Mouse (Mus musculus): ENCODE results near the gene Anxa5. TPM values are rescaled to one million over a fixed set of nuclear protein-coding genes. Genes with fewer than 3 reads are reported as not detected.

The Anxa5 gene
- total RNA-seq, 1 experiment from 2014 or later: 592 TPM

DNA sequence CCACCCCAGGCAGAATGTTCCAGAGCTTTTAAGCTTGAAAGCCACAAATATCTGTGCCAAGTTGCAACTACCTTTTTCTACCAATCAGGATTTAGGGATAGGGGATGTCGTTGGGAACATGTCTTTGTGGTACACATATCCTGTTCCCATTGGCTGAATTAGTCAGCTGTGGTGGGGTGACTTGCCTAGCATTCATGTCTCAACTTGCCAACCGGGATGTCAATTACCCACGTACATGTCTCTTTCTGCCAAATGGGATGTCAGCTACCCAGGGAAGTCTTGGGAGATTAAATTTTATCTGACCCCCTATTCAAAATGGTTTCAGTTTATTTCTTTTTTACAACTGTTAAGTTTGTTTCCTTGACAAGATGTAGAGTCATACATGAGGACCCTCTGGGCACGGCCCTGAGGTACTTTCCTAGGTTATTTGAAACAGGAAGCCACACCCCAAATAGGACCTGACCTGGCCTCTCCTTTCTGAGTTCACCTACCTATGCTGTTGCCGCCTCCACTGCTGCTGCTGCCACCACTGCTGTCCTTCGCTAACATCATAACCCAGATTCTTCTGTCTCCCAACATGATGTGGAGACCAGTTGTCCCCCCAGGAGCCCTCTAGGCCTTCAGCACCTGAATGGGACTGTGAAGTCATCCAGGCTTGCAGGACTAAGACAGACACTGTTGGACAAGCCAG, 13.3 kb upstream of the Anxa5 start:
- DNase-seq: no peak

DNA sequence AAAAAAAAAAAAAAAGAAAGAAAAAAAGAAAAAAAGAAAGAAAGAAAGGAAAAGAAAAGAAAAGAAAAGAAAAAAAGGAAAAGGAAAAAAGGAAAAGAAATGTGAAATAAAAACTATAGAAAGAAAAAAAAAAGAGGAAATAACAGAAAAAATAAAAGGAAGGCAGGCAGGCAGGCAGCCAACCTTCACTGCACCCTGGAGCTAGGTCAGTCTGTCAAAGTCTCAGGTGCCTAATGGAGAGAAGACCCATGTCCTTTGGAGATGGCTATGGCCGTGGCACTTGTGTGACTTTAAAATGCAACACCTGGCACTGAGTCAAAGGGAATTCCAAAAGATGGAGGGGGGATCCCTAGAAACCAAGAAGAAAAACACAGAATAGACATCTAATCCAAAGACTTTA, 12.7 kb upstream of the Anxa5 start:
- no peak for DNase-seq

DNA sequence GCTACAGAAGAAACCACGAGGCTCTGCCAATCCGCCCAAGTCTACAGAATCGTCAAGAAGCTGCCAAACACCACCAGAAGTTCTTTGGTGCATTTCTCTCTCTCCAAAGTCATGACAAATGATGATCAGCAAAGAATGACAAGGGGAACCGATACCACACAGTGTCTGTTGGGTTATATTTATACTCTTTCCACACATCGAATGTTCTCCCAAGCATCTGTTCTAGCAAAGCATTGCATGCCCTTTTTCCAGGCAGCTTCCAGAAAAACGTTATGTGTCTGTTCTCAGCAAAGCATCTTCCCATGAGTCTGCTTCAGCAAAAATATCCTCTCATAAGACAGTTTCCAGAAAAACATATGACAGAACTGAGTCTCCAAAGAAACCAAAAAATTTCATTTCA, 11.2 kb upstream of the Anxa5 start:
- DNase-seq: no peak

DNA sequence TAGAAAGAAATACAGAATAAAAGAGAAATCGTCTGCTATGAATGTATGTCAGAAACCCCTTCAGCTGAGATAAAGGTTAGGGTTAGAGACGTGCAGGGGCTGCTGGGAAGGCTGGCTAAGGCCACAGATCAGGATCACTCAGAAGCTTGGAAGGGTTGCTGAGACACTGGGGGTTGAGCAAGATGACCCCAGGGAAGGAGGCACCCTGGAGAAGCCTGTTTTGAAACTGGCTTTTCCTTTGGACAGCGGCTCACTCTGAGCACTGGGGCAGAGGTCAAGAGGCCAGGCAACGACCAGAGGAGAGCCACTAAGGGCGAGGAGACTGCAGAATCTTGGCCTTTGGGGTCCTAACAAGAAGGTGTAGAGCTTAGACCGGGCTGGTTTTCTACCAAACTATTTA, 10.5 kb upstream of the Anxa5 start:
- no peak for DNase-seq

DNA sequence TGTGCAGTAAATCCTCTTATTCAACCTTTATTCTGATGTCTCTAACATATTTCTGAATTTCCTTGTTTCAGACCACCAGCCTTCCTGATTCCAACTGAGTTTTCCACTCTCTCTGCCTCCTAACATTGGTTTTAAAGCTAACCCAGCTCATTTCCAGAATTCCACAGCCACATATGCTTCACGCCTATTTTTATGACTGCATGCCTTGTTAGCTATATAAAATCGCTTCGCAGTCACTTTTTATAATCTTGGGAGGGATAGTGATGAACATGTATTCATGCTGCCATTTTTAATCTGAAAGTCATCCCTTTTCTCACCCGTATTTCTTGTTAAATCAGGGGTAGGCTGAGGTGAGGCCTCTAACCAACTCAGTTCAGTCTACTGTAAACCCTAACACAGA, 8.6 kb upstream of the Anxa5 start:
- DNase-seq: no peak

DNA sequence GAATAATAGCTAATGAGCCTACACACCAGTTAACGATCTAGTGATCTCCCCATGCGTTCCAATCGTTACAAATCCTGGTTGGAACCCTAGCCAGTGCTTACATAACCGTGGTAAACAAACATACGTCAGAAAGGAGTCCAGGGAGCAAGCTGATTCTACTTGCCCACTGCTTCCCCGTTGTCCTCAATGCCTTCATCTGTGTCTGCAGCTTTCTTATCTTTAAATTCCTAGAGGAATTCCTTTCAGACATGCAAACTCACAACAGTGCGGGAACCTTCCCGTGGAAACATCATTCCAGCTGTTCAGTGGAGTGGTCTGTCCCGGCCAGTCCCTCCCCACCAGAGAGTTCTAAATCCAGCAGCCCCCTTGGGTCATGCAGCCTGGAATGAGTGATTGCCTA, 7.2 kb upstream of the Anxa5 start:
- no peak for DNase-seq

DNA sequence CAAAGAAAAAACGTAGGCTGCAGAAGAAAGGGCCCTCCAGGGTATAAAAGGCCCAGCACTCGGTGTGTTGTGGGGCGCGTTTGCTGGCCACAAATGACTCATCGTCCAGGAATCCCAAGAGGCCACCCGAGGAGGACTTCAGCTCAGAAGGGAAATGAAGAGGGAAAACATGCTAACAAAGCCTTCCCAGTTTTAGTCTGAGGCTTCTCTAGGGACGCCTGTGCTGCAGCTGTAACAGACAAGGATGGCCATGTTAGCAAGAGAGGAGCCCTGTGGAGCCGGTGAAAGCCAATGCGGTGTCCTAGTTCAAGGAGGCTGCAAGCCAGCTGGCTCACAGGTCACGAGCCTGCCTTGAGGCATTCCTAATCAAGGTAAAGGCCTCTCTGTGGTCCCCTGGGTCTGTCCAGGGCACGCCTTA, 6.1 kb upstream of the Anxa5 start:
- DNase-seq: peak; percentile 56

DNA sequence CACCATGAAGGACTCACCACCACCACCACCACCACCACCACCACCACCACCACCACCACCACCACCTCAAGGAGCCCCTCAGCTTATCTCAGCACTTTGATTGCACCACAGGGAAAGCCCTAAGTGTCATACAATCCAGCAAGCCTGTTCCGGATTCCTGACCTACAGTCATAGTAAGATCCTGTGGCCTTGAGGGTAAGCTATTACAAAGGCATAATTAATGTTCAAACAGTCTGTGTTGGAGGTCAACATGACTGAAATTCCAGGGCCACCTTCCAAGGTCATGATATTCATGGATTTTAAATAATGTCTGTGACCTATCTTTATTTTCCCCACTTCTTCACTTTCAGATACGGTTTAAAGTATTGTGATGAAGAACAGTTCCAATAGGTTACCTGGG, 4.8 kb upstream of the Anxa5 start:
- DNase-seq: no peak

DNA sequence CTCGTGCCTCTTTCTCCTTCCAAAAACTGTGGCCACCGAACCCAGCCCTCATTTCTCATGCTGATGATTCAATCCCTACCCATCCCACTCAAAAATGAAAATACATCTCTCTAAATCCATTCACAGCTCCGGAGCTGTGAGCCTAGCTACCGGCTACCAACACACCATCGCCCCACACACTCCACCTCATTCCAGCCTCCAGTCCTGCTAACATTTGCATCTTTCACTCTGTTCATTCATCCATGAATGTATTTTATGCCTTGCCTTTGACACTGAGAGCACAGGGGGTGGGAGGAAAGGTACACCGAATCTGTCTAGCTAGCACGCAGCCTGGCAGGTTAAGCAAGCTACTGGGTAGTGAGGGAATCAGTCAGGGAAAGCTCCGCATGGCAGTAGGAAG, 3.1 kb upstream of the Anxa5 start:
- DNase-seq: no peak

DNA sequence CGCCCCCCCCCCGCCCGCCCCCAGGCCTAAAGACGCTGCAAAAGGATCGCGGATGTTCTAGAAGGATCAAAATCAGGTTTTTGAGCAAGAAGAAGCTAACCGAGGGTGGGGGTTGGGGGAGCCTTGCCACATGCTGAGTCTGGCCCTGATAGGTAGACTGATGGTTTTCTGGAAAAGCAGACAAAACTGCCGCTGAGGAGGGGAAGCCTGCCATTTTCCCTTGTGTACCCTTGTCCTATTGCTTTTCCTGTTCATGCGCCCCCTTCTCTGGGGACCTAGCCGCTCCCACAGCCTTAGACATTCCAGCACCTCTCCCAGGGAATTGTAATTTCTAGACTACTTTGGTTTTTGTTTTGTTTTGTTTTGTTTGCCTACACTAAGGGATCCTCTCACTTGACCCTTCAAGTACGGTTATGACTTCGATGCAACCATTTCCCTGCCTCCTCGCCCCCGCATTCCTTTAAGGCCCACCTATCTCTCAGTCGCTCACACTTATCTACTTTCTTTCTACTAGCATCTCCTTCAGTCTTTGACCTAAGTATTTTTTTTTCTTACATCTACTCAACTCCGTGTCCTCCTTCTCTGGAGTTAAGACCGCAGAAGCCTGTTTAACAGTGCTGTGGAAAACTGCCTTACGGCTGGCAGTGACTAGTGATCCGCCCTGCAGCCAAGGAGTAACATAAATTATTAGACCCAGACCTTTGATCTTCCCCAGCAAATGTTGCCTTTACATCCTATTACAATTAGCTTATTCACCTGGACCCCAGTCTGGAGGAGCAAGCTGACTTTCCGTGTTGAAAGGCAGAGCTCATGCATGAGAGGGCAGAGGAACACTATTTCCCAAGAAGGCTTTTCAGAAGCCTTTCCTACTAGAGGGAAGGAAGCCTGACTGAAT, 814 bp upstream of the Anxa5 start:
- no peak for DNase-seq

DNA sequence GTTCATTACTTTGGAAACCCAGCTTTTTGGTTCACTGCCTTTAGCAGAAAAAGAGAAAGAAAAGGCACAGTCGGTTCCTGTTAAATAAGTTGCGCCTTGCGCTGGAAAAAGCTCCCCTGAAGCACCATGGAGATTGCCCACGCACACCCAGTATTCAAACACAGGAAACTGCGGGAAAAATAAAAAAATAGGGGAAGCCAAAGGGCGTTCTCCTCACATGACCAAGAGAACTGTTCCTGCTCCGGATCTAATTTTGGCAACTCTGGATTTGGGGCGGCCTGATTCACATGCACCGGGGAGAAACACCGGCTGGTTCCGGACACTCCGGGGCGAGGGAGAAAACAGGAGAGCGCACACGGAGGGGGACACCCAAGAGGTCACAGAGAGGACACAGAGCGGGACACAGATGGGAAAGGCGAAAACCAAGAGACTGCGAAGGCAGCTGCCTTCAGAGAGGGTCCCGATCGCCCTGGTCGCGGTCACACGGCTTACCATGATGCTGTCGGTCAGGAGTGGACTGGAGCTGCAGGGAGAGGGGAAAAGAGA, 683 bp downstream of the Anxa5 start:
- peak; percentile 23 for DNase-seq

DNA sequence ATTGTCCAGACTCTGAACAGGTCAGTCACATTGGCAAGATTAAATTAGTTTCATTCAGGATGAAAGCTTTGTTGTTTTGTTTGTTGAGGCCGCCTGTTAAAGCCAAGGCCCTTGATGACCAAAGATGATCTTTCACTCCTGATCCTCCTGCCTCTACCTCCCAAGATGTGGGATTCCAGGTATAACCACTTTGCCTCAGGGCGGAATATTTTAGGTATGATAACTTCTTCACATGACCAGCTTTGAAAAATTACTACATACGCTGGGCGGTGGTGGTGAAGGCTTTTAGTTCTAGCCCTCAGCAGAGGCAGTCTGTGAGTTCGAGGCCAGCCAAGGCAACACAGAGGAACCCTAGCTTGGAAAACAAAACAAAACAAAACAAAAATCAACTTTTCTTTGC, 1.3 kb downstream of the Anxa5 start:
- no peak for DNase-seq

DNA sequence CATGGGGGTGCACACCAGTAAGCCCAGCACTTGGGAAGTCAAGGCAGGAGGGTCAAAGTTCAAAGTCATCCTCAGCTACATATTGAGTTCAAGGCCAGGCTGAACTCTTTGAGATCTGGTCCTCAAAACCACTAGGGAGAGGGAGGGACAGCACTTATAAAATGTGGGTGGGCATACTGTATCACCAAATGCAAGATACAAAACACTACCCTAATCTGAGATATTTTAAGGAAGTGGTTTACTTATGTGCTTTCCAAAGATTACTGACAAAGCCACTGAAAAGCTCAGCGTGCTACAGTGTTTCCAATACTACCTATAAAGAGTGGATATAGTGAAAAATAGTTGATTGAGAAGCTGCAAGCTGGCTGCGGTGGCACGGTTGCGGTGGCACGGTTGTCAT, 2.5 kb downstream of the Anxa5 start:
- no peak for DNase-seq

DNA sequence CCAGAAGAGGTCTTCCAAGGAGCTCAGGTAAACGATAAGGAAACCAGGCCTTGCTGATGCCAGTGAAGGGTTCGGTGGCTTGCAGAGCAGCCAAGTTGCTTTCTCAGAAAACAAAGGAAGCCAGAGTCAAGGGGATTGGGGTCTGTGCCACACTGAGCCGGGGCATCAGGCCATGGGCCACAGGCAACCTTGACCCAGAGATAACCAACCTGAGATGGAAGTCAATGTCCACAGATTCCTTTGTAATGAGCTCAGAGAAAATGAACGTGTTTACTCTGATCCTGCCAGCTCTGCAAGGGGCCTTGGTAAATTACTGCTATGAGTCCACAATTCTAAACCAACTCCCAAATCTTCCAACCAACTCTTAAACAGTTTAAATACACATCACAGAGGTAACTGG, 3.8 kb downstream of the Anxa5 start:
- DNase-seq: peak; percentile 46

DNA sequence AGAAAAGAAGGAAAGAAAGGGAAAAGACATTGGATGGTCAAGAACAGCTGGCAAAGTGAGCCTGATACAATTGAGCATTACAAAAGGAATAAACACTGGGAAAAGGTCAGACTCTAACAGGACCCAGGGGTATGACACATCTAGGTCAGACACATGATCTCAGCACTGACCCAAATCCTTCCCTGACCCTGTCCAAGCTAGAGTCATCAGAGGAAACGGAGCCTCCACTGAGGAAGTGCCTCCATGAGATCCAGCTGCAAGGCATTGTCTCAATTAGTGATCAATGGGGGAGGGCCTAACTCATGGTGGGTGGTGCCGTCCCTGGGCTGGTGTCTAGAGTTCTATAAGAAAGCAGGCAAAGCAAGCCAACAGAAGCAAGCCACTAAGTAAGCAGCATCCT, 6.8 kb downstream of the Anxa5 start:
- DNase-seq: no peak

DNA sequence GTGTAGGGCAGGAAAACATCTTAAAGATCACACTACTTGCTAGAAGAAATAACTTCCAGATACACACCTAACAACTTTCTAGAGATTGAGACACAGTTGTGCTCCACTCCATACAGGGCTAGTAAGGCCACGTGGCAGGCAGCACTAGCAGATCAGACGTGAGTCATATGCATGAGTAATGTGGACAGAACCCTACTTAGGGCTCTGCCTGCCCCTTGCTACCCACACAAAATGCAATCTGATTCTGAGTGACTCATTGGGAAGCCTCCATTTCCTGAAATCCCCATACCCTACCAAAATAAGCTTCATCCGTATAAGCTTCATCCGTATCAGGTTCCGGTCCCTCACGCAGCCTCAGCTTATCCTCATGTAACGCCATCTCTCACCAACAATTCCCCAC, 8.1 kb downstream of the Anxa5 start:
- DNase-seq: peak; percentile 37

DNA sequence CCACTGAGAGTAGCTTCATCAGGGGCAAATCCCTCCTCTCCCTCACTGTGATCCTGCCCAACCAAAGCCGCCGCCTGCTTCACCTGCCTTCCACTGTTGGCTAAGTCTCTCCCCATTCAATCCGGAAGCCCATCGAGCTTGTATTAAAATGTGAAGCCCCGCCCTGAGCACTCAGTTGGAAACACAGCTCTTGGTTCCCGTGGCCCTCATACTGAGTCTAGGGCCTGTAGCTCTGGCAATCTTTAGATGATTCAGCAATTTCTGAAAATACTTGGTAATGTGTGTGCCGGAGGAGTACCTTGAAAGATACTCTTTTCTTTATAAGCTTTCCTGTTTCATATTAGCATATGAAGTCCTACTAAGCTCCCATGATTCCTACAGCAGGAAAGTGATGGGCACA, 10.2 kb downstream of the Anxa5 start:
- no peak for DNase-seq

DNA sequence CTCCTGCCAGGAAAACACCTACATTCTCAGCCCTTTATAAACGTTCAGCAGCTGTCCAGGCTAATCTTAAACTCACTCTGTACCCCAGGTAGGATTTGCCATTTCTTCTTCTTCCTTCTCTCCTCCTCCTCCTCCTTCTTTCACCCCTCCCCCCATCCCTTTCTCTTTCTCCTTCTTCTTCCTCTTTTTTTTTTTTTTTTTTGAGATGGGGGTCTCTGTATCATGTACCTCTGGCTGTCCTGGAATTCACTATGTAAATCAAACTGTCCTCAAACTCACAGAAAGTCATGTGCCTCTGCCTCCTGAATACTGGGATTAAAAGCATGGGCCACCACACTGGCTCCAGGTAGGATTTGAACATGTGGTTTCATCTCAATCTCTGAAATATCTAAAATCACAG, 13.3 kb downstream of the Anxa5 start:
- DNase-seq: no peak

DNA sequence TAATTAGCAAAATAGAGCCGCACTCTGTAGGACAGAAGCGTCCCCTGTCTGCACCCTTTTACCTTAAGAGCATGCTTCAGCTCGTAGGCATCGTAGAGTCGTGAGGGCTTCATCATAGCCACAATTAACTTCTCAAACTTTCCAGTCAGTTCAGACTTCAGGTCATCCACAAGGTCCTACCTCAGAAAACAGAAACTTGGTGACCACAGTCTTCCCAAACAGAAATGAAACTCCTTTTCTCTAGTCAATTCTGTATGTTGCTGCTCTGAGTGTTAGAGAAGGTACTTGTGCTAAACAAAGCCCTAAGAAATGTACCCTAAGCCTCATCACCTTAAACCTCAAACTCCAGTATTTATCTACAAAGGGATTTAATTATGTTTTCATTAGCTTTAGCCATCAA, 13.9 kb downstream of the Anxa5 start:
- DNase-seq: no peak

DNA sequence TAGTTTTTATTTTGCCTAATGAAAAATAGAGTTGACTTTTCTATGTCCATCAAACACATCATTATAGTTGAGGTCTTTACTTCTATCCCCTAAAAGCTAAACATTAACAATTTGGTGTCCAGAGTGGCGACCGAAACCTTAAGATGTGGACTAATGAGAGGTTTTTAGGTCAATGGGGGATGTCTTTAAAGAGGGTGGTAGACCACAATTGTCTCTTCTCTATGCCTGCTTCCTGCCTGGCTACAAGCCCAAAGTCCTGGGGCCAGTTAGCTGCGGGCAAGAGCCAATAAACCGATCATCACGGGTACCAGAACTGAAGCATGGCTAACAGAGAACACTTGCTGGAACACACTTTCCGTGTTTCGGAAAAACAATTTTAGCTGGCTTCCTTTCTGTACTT, 15.0 kb downstream of the Anxa5 start:
- no peak for DNase-seq

DNA sequence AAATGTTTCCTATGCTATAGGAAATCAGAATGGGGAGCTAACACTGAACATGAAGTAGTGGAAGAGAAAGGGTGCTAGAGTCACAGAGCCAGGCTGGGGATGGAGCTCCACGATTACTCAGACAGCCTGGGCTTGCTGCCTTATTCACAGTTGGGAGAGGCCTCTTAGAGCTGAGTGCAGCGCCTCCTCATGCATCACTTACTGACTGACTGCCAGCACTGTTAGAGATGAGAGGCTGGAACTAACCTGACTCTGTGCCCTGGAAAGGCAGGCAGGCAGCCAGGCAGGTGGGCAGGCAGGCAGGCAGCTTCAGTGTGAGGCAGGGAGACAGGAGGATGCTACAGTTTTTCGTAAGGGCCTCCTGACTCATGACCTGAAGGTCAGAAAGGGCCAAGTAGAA, 20.1 kb downstream of the Anxa5 start:
- no peak for DNase-seq

DNA sequence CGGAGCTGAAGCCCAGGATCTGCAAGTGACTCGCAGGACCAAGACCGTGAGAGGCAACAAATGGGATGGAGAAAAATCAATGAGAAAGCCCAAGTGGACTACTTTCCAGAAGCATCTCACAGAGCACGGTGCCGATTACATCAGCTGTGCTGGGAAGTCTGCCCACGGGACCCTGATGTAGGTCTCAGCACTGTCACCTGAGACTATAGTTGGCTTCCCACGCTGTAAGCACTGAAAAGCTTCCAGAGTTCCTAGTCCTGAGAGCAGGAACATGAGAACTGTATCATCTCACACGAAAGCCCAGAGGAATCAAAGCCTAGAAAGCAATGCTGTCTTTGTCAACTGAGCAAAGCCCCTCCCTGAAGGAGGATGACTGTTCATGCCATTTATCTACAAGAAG, 20.6 kb downstream of the Anxa5 start:
- DNase-seq: no peak

DNA sequence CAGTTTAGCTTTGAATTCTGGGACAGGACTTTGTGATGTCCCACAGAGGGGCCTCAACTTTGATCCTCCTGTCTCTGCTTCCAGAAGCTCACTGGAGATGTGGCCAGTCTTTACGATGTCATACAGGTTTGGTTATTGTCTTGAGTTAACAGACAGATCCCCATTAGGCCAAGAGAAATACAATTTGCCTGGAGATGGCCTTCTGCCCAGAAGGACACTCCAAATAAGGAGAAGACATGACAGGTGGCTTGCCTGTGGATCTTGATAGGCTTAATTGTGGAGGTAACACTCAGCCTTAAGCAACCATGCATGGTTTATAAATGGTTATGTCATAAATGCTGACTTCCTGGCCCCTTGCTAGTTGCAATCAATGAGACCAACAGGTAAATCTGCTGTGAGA, 23.2 kb downstream of the Anxa5 start:
- DNase-seq: no peak

All from adrenal gland, postnatal 25 days (tissue).